Mouse (Mus musculus) frontal cortex, postnatal 10 days (tissue): ENCODE results near the gene Polh.
A peak's percentile ranks its signal among the peaks of the same experiment; 100 is the strongest.

Experiments used
- DNase-seq, 2 experiments: peaks; one replicate each; pipeline ENCODE4 v3.0.0; 2022; ENCODE audit warnings: low spot score in 2 of 2, mixed read lengths in 1 of 2

Gene Polh

GRCm38 (mm10) chr17:46132058-46132718, 70.3 kb downstream of the Polh start:
- DNase-seq, result peak in 1 of 2 experiments; percentile 70

GRCm38 (mm10) chr17:46129741-46130498, 72.5 kb downstream of the Polh start:
- DNase-seq, result no peak

GRCm38 (mm10) chr17:46127814-46128493, 74.5 kb downstream of the Polh start:
- DNase-seq, result no peak

GRCm38 (mm10) chr17:46126608-46127007, 75.8 kb downstream of the Polh start:
- no peak for DNase-seq

- no peak for DNase-seq
Observed at GRCm38 (mm10) chr17:46123953-46124700, 78.3 kb downstream of the Polh start.

- no peak for DNase-seq
Observed at GRCm38 (mm10) chr17:46123285-46123684, 79.2 kb downstream of the Polh start.

GRCm38 (mm10) chr17:46122791-46123190, 79.7 kb downstream of the Polh start:
- DNase-seq, result no peak
